Mouse (Mus musculus): ENCODE measurements around the gene Angptl8. TPM values are rescaled to one million over a fixed set of nuclear protein-coding genes. Genes with fewer than 3 reads are reported as not detected.
A peak's percentile ranks its signal among the peaks of the same experiment; 100 is the strongest.

Gene Angptl8
- polyA plus RNA-seq, 1 experiment = not detected

DNA sequence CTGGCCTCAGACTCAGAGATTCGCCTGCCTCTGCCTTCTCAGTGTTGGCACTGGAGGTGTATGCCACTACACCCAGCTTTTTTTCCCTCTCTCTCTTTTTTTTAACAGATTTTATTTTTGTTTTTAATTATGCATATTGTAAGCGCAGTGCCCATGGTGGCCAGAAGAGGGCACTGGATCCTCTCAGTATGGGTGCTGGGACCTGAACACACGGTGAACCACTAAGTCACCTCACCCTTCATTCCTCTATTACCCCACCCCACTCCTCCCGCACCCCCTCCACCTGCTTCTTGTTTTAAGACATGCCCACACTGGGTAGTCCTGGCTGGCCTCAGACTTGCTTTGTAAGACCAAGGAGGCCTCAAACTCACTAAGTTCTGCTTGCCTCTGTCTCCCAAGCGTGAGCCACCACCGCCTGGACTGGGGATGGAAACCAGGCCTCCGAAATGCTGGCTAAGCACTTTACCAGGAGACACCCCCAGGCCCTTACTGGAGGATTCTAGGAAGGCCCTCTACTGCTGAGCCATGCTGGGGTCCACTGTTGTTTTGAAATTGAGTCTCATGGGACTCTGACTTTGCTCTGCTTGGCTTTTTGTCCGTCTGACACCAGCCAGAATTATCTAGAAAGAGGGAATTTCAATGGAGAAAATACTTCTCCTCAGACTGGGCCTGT is 4.9 kb downstream of the Angptl8 start:
- peak; percentile 83 for TF ChIP-seq CTCF (IDR thresholded peaks at IDR 0.05; ENCODE audit: borderline replicate concordance, extremely low read depth, insufficient read depth, insufficient read length)
- TF ChIP-seq POLR2A (IDR thresholded peaks at IDR 0.05; ENCODE audit: borderline replicate concordance, extremely low read depth, insufficient read depth, insufficient read length, poor library complexity, severe bottlenecking) = no peak
- DNase-seq (ENCODE audit: low read depth) = peak; percentile 59

DNA sequence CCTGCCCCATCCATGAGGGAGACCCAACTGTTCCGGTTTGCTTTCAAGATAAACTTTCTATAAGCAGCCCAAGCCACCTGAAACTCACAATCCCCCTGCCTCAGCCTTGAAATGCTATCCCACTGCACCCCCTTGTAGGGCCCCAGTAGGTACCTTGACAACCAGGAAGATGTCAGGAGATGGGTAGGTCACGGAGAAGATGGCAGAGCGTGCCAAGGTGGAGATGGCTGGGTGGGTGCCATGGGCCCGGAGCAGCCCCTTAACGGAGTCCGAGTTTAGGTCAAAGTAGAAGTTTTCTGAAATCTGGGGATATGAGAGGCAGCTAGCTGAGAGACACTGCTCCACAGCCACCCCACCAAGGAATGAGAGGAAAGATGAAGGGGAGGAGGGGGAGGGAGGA is 6.0 kb downstream of the Angptl8 start:
- TF ChIP-seq POLR2A (IDR thresholded peaks at IDR 0.05; ENCODE audit: borderline replicate concordance, extremely low read depth, insufficient read depth, insufficient read length, poor library complexity, severe bottlenecking) (no peak), CTCF (IDR thresholded peaks at IDR 0.05; ENCODE audit: borderline replicate concordance, extremely low read depth, insufficient read depth, insufficient read length) (no peak)
- DNase-seq (ENCODE audit: low read depth) = no peak

DNA sequence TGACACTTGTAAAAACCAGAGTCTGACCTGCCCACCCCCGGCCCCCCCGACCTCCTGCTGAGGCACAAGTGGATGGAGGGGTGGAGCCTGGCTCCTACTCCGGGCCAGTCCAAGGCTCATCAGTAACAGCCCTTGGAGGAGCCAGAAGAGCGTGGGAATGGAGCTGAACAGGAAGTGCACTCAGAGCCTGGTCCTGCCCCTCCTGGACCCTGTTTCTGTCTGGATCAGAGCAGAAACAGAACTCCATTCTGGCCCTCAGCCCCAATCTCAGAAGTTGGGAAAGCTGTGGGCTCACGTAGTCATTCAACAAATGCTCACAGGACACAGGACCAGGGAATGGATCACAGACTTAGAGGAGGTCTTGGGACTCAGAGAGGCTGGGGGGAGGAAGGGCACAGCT is 7.1 kb downstream of the Angptl8 start:
- no peak for DNase-seq (ENCODE audit: low read depth)
- no peak for TF ChIP-seq POLR2A (IDR thresholded peaks at IDR 0.05; ENCODE audit: borderline replicate concordance, extremely low read depth, insufficient read depth, insufficient read length, poor library complexity, severe bottlenecking)
- no peak for TF ChIP-seq CTCF (IDR thresholded peaks at IDR 0.05; ENCODE audit: borderline replicate concordance, extremely low read depth, insufficient read depth, insufficient read length)

DNA sequence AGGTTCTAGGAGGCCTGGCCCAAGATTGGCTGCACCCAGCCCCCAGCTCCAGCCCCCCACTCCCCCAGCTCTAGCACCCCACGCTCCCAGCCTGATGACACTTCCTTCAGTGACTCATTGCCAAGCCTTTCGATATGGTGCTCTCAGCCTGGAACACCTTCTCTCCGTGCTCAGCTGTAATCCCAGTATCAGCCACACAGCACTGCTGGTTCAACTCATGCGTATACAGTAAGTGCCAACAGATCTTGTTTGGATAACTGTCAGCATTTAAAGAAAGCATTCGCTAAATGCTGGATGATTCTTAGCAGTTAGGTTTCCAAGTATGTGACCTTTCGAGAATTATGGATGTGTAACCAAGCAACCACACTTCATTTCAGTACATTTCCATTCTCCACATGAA is 7.8 kb downstream of the Angptl8 start:
- TF ChIP-seq CTCF (IDR thresholded peaks at IDR 0.05; ENCODE audit: borderline replicate concordance, extremely low read depth, insufficient read depth, insufficient read length) = no peak
- no peak for TF ChIP-seq POLR2A (IDR thresholded peaks at IDR 0.05; ENCODE audit: borderline replicate concordance, extremely low read depth, insufficient read depth, insufficient read length, poor library complexity, severe bottlenecking)
- peak; percentile 6 for DNase-seq (ENCODE audit: low read depth)

DNA sequence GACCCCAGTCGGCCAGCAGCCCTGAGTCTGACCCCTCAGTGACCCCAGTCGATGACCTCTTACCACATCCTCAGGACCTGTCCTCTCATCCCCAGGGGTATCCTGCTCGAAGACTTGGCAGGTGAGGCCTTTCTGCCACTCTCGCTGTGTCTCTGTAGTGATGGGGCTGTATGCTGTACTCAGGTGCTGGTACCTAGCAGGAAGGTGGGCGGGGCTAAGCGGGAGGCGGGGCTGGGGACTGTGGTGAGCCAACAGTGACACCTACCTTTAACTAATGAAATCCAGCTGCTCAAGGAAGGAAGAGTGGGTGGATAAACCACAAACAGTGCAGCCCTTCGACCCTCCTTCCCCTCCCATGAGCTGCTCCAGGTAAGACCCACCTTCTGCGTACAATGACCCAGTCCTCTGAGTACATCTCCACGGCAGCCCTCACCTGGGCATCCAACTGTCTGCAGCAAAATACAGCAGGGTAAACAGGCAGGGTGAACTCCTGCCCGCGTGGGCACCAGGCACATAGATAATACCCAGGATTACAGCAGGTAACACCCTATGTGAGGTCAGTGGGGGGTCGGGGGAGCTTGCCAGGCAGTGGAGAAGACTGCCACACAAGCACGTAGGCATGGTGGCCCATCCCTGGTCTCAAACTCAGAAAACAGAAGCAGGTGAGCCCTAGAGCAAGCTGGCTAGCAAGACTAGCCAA is 10.2 kb downstream of the Angptl8 start:
- no peak for TF ChIP-seq CTCF (IDR thresholded peaks at IDR 0.05; ENCODE audit: borderline replicate concordance, extremely low read depth, insufficient read depth, insufficient read length)
- TF ChIP-seq POLR2A (IDR thresholded peaks at IDR 0.05; ENCODE audit: borderline replicate concordance, extremely low read depth, insufficient read depth, insufficient read length, poor library complexity, severe bottlenecking) = no peak
- no peak for DNase-seq (ENCODE audit: low read depth)

DNA sequence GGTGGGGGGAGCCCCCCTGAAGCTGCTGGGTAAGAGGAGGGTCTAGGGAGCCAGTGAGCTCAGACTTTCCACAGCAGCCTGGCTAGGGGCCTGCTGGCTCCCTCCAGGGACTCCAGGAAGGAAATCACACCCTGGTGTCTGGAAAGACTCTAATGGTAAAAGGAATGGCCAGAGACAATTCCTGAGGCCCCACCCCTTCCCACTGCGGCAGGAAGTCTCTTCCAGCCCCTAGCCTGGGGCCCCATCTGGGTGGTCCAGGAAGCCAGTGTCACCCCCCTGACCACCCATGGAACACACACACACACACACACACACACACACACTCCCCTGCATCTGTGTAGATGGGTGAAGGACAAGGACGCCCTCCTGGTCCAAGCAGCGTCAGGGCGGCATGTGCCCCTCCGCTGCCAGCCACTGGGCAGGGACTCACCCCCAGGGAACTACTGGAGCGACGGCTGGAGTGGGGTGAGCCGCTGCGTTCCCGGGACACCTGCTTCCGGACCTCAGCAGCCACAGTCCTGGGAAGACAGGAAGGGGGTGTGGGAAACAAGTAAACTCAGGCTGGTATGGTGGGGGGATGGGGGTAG is 11.5 kb downstream of the Angptl8 start:
- DNase-seq (ENCODE audit: low read depth) = peak; percentile 12
- TF ChIP-seq POLR2A (IDR thresholded peaks at IDR 0.05; ENCODE audit: borderline replicate concordance, extremely low read depth, insufficient read depth, insufficient read length, poor library complexity, severe bottlenecking) = no peak
- TF ChIP-seq CTCF (IDR thresholded peaks at IDR 0.05; ENCODE audit: borderline replicate concordance, extremely low read depth, insufficient read depth, insufficient read length) = no peak

DNA sequence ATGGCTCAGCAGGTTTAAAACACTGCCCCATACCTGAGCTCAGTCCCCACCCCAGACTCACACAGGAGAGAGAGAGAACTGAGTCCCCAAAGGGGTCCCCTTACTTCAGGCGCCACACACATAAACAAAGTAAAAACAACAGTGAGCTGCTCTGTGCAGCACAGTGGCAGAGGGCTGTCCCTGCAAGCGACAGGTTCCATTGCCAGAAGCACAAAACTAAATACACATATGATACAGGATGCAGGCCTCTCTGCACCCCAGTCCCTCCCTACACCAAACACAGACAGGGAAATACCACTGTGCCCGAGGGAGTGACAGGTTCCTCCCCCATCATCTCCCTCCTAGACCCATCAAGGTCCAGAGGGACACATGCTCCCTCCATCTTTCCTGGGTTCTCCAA is 12.1 kb downstream of the Angptl8 start:
- no peak for TF ChIP-seq CTCF (IDR thresholded peaks at IDR 0.05; ENCODE audit: borderline replicate concordance, extremely low read depth, insufficient read depth, insufficient read length)
- no peak for TF ChIP-seq POLR2A (IDR thresholded peaks at IDR 0.05; ENCODE audit: borderline replicate concordance, extremely low read depth, insufficient read depth, insufficient read length, poor library complexity, severe bottlenecking)
- no peak for DNase-seq (ENCODE audit: low read depth)

DNA sequence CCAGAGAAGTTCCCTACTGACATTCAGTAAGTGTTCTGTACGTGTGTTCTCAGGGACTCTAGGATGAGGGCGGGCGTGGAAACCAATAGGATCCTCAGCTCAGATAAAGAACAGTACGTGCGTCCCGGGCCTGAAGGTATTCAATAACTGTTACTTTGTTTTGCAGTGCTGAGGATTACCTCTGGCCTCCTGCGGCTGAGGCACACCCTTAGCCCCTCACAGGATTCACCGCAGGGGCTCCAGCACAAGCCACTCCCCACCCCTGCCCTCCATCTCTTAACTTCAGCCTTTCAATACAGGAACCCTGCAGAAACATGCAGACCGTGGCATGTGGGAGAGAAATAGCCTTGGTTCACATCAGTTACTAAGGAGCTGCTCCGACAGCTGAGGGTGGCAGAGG is 12.6 kb downstream of the Angptl8 start:
- TF ChIP-seq POLR2A (IDR thresholded peaks at IDR 0.05; ENCODE audit: borderline replicate concordance, extremely low read depth, insufficient read depth, insufficient read length, poor library complexity, severe bottlenecking) (no peak), CTCF (IDR thresholded peaks at IDR 0.05; ENCODE audit: borderline replicate concordance, extremely low read depth, insufficient read depth, insufficient read length) (no peak)
- DNase-seq (ENCODE audit: low read depth) = no peak

DNA sequence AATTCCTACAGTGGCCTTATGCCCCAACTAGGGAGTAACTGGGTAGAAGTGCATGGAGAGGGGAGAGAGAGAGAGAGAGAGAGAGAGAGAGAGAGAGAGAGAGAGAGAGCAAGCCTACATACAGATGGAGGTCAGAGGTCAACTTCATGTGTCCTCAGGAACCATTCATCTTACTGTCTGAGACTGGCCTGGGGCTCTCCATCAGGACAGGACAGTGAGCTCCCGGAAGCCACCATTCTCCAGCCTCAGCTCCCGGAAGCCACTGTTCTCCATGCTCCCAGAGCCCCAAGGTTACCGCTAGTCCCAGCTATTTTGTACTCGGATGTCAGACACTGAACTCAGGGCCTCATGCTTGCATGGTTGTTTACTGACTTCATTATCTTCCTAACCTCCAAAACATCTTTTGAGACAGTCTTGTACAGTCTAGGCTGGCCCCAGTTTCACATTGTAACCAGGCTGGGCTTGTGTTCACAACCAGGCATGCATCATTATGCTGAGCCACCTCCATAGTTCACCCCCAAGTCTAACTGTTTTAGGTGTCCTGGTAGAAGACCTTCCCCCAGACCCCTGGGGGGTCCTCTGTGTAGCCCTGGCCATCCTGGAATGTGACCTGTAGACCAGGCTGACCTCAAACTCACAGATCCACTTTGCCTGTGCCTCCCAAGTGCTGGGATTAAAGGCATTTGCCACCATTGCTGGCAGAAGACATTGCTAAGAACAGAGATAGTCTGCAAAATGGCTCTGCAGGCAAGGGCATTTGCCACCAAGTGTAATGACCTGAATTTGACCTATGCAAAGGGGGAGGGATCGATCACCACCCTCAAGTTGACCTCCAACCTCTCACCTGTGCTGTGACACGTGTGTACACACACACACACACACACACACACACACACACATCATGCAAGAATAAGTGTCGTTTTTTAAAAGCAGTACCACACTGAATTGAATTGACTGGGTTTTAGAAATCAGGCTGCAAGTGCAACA is 14.7 kb downstream of the Angptl8 start:
- DNase-seq (ENCODE audit: low read depth) = no peak
- TF ChIP-seq POLR2A (IDR thresholded peaks at IDR 0.05; ENCODE audit: borderline replicate concordance, extremely low read depth, insufficient read depth, insufficient read length, poor library complexity, severe bottlenecking) = no peak
- TF ChIP-seq CTCF (IDR thresholded peaks at IDR 0.05; ENCODE audit: borderline replicate concordance, extremely low read depth, insufficient read depth, insufficient read length) = no peak

DNA sequence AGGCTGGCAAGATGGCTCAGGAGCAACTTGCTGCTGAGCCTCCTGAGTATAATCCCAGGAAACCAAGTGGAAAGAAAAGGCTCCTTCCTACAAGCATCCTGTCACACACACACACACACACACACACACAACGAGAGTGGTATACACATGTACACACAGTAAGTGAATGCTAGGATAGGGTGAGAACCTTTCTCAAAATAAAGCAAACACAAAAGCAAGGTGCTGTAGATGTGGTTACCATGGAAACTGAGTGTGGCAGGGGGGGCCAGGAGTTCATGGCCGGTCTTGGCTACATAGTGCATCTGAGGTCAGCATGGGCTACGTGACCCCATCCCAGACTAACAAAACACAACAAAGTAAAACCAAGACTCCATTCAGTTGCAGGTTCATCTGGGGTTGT is 15.8 kb downstream of the Angptl8 start:
- no peak for TF ChIP-seq CTCF (IDR thresholded peaks at IDR 0.05; ENCODE audit: borderline replicate concordance, extremely low read depth, insufficient read depth, insufficient read length)
- TF ChIP-seq POLR2A (IDR thresholded peaks at IDR 0.05; ENCODE audit: borderline replicate concordance, extremely low read depth, insufficient read depth, insufficient read length, poor library complexity, severe bottlenecking) = no peak
- DNase-seq (ENCODE audit: low read depth) = no peak

Data from brain, embryonic 14.5 days (tissue).